Mouse (Mus musculus) hindbrain, embryonic 11.5 days (tissue): ENCODE results near the gene E4f1. TPM values are rescaled to one million over a fixed set of nuclear protein-coding genes. Genes with fewer than 3 reads are reported as not detected.

Experiments
- ATAC-seq: fragments of 200-750 bp; cut with Nextera tagmentation; 2 replicates; pipeline ENCODE4 v1.8.0; 2017; ENCODE audit warnings: mild to moderate bottlenecking, moderate TSS enrichment, moderate library complexity; ENCODE audit not compliant: low FRiP score
- DNase-seq: peaks from one replicate; pipeline ENCODE4 v3.0.0-alpha.2; 2015; ENCODE audit warnings: low spot score
- H3K27ac ChIP-seq: fragments of 300-500 bp; sonication (generic); 2 replicates; pipeline ENCODE4 v1.5.1; 2014; ENCODE audit warnings: mild to moderate bottlenecking, low read depth, low read length
- H3K27me3 ChIP-seq: fragments of 300-500 bp; sonication (generic); 2 replicates; pipeline ENCODE4 v1.6.1; 2014; ENCODE audit warnings: mild to moderate bottlenecking, low read length, moderate library complexity, mixed read lengths; ENCODE audit not compliant: control insufficient read depth, insufficient read depth
- H3K36me3 ChIP-seq: fragments of 300-500 bp; sonication (generic); 2 replicates; pipeline ENCODE4 v1.6.1; 2014; ENCODE audit warnings: mild to moderate bottlenecking, low read length, moderate library complexity, mixed read lengths; ENCODE audit not compliant: control insufficient read depth, insufficient read depth
- H3K4me1 ChIP-seq: fragments of 300-500 bp; sonication (generic); replicated peaks from 2 replicates; pipeline ENCODE4 v1.6.1; 2014; ENCODE audit warnings: low read length, mixed read lengths; ENCODE audit not compliant: control insufficient read depth, insufficient read depth
- H3K4me2 ChIP-seq: fragments of 300-500 bp; sonication (generic); replicated peaks from 2 replicates; pipeline ENCODE4 v1.6.1; 2014; ENCODE audit warnings: mild to moderate bottlenecking, low read depth, low read length
- H3K4me3 ChIP-seq: fragments of 300-500 bp; sonication (generic); 2 replicates; pipeline ENCODE4 v1.5.1; 2014; ENCODE audit warnings: low read depth, low read length
- H3K9ac ChIP-seq: fragments of 300-500 bp; sonication (generic); 2 replicates; pipeline ENCODE4 v1.6.1; 2014; ENCODE audit warnings: low read depth, low read length
- H3K9me3 ChIP-seq: fragments of 300-500 bp; sonication (generic); 2 replicates; pipeline ENCODE4 v1.6.1; 2016; ENCODE audit warnings: low read length; ENCODE audit not compliant: control insufficient read depth
- WGBS: fragments of 180-500 bp; shearing (Covaris S2); extraction: QIAGEN DNeasy Blood & Tissue Kit; methylation state at CpG from one replicate; pipeline ENCODE4 v1.1.7; 2014; 5-methylcytosine and 5-hydroxymethylcytosine counted together
- polyA plus RNA-seq: library from polyadenylated mRNA; unstranded; fragments of >200 nt; fragmentation: Nextera tagmentation; extraction: Ambion mirVana; gene quantifications from 2 replicates; pipeline ENCODE4 v1.2.1, GENCODE M21; 2014

Gene E4f1
- polyA plus RNA-seq, 1 experiment from 2014 or later: 19.9 TPM

DNA sequence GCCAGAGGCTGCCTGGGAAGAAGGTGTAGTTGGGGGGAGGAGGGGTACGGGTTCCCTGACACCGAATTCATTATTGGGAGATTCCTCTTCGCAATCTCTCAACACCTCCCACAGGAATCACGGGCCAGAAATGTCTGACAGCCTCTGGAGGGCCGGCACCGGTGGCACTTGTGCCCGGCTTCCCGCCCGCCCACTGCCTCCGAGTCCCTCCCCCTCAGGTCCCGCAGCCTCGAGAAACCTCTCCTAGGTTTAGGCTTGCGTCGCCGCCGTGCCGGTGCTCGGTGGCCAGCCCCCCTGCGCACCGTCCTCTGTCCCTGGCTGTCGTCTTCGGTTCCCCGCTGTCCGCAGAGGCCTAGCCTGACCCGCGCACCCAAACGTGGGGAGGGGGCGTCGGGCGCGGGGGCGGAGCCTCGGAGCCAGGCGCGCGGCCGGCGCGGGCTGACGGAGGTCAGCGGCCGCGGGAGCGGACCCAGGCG, 18.1 kb upstream of the E4f1 start, which contains the start of gene Caskin1:
Gene Caskin1, plus strand, starts transcription at position 416 of the 476 bp plus-strand sequence.
- Histone ChIP-seq H3K9me3 (no peaks in the 10 kb centered on the region), H3K4me1 (peaks cover 12% of the 10 kb centered on the region), H3K9ac (peak within 1 kb of the TSS; percentile 71), H3K4me2 (peak within 1 kb of the TSS; percentile 91), H3K27me3 (no peaks in the 10 kb centered on the region), H3K36me3 (no peaks in the 10 kb centered on the region), H3K27ac (peak within 1 kb of the TSS; percentile 92), H3K4me3 (peak within 1 kb of the TSS; percentile 75)
- DNase-seq (peak; percentile 68), ATAC-seq (peak; percentile 66)
- under 1% methylated on average over 39 of the region's 45 CpGs for WGBS

DNA sequence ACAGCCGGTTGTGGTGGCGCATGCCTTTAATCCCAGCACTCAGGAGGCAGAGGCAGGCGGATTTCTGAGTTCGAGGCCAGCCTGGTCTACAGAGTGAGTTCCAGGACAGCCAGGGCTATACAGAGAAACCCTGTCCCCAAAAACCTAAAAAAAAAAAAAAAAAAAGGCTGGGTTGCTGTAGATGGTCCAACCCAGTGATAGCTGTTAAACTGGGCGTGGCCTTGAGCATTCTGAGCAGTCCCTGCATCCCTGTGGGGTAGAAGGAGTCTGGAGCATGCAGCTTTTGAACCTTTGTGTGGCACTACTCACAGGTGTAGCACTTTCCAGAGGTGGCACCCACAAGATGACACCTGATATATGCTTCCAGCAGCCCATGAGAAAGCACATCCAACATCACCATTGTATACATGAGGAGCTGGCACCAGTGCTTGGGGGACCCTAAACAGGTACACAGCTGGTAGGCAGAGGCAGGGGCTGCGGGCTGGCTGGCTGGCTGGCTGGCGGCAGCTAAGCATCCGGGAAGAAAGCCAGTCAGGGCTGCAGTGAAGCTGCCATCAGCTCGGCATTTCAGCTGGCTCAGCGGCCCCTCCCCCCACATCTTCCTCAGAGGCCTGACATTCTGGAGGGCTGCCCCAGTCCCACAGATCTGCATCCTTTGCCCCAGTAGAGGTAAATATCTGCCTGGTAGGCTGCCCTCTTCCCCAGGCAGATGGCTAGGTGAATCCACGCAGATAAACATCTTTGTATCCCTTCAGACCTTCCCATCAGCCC, 15.2 kb upstream of the E4f1 start:
- no peak overlapping the region for H3K4me3 ChIP-seq
- H3K9ac ChIP-seq: peak overlapping the region; percentile 40; the same call in 1 of the 2 replicates
- H3K4me2 ChIP-seq: no peak overlapping the region
- peak overlapping the region; percentile 51; the same call in 1 of the 2 replicates for H3K27ac ChIP-seq
- ATAC-seq (no peak), DNase-seq (peak; percentile 38)
- H3K27me3 ChIP-seq: no peaks in the 10 kb centered on the region
- H3K36me3 ChIP-seq: no peaks in the 10 kb centered on the region
- no peaks in the 10 kb centered on the region for H3K9me3 ChIP-seq
- 52% methylated on average over 11 of the region's 11 CpGs for WGBS
- peaks cover 12% of the 10 kb centered on the region for H3K4me1 ChIP-seq

DNA sequence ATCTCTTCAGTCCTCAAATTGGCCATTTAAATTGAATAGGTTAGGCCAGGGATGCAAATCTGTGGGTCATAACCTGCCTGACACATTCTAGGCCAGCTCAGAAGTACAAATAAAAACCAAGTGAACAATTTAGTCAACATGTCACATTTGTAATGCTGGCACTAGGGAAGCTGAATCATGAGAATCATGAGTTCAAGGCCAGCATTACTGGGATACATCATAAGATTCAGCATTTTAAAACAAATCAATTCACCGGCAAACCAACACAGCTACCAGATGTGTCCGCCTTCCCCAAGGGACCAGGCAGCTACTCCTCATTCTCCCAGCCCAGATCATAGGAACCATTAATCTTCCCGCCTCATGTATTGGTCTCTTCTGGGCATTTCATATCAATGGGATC, 13.4 kb upstream of the E4f1 start:
- no peak overlapping the region for H3K4me3 ChIP-seq
- WGBS: 72% methylated on average over 3 of the region's 3 CpGs
- no peaks in the 10 kb centered on the region for H3K36me3 ChIP-seq
- no peak overlapping the region for H3K27ac ChIP-seq
- no peak overlapping the region for H3K9ac ChIP-seq
- no peak overlapping the region for H3K4me2 ChIP-seq
- H3K27me3 ChIP-seq: no peaks in the 10 kb centered on the region
- ATAC-seq (no peak), DNase-seq (no peak)
- peaks cover 4% of the 10 kb centered on the region for H3K4me1 ChIP-seq
- H3K9me3 ChIP-seq: no peaks in the 10 kb centered on the region

- DNase-seq: no peak
- Histone ChIP-seq H3K36me3 (peaks cover 4% of the 10 kb centered on the region; the same call in 1 of the 2 replicates), H3K4me2 (no peak overlapping the region), H3K4me3 (no peak overlapping the region), H3K9me3 (no peaks in the 10 kb centered on the region), H3K27me3 (no peaks in the 10 kb centered on the region), H3K4me1 (peaks cover 7% of the 10 kb centered on the region), H3K27ac (no peak overlapping the region), H3K9ac (no peak overlapping the region)
- 95% methylated on average over 20 of the region's 20 CpGs for WGBS
- ATAC-seq: no peak
Observed at GRCm38 (mm10) chr17:24481027-24481815, 11.1 kb upstream of the E4f1 start.

DNA sequence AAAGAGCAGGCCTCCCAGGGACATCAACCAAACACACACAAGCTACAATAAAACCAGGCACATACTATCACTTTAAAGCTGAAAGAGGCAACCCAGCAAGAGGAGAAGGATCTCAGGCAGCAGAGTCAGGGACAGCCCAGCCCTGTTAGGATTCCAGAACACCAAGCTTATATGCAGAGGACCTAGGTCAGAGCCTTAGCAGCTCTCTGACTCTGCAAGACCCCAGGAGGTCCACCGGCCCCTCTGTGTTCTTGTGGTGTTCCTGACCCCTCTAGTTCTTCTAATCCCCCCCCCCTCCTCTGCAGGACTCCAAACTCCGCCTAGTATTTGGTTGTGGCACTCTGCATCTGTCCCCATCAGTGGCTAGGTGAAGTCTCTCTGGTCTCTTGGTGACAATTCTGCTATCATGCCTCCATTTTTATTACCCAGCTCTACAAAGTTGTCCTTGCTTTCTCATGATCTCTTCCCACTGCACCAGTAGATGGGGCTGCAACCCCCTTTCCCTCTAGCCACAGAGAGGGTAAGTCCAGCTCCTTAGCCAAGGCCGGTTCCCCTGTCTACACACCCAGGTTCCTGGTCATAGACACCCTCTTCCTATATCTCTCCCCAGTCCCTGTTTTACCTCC, 10.2 kb upstream of the E4f1 start:
- ATAC-seq (no peak), DNase-seq (no peak)
- WGBS: 44% methylated on average over 3 of the region's 3 CpGs
- Histone ChIP-seq H3K27me3 (no peaks in the 10 kb centered on the region), H3K9ac (no peak overlapping the region), H3K4me3 (no peak overlapping the region), H3K4me1 (peaks cover 4% of the 10 kb centered on the region), H3K36me3 (peaks cover 6% of the 10 kb centered on the region; the same call in 1 of the 2 replicates), H3K27ac (no peak overlapping the region), H3K4me2 (no peak overlapping the region), H3K9me3 (no peaks in the 10 kb centered on the region)

GRCm38 (mm10) chr17:24479431-24479830, 9.3 kb upstream of the E4f1 start:
- WGBS: 25% methylated on average over 1 of the region's 1 CpGs

GRCm38 (mm10) chr17:24478663-24479380, 8.7 kb upstream of the E4f1 start, which contains the start of gene Mlst8:
Mlst8 (minus strand) TSS chr17:24479078.
- H3K9ac ChIP-seq: peak within 1 kb of the TSS; percentile 81
- no peaks in the 10 kb centered on the region for H3K9me3 ChIP-seq
- H3K27me3 ChIP-seq: no peaks in the 10 kb centered on the region
- 0 out of 2 replicates have a peak, but pooled peaks cover 4% of the 10 kb centered on the region for H3K4me1 ChIP-seq
- H3K27ac ChIP-seq: peak within 1 kb of the TSS; percentile 95
- peaks cover 6% of the 10 kb centered on the region; the same call in 1 of the 2 replicates for H3K36me3 ChIP-seq
- peak within 1 kb of the TSS; percentile 80 for H3K4me3 ChIP-seq
- DNase-seq (peak; percentile 98), ATAC-seq (peak; percentile 93)
- H3K4me2 ChIP-seq: peak within 1 kb of the TSS; percentile 40
- WGBS: under 1% methylated on average over 48 of the region's 48 CpGs

More at GRCm38 (mm10) chr17:24479431-24479830, 9.3 kb upstream of the E4f1 start:
- no peaks in the 10 kb centered on the region for H3K27me3 ChIP-seq
- H3K4me1 ChIP-seq: 0 out of 2 replicates have a peak, but pooled peaks cover 2% of the 10 kb centered on the region
- no peaks in the 10 kb centered on the region for H3K9me3 ChIP-seq
- H3K27ac ChIP-seq: no peak overlapping the region
- peaks cover 6% of the 10 kb centered on the region; the same call in 1 of the 2 replicates for H3K36me3 ChIP-seq
- no peak overlapping the region for H3K9ac ChIP-seq
- no peak overlapping the region for H3K4me3 ChIP-seq
- H3K4me2 ChIP-seq: peak overlapping the region; percentile 40
- DNase-seq (no peak), ATAC-seq (no peak)
